Mouse (Mus musculus) heart, embryonic 14.5 days (tissue): ENCODE measurements around the gene Mrln. TPM values are rescaled to one million over a fixed set of nuclear protein-coding genes. Genes with fewer than 3 reads are reported as not detected.

Experiments
- ATAC-seq: fragments of 200-750 bp; cut with Nextera tagmentation; 2 replicates; pipeline ENCODE4 v1.8.0; 2017; ENCODE audit warnings: low read depth, moderate TSS enrichment; ENCODE audit not compliant: insufficient number of reproducible peaks, insufficient read depth, low FRiP score
- H3K27ac ChIP-seq, 2 experiments: fragments of 200-500 bp in 1 of 2; fragments of 300-500 bp in 1 of 2; sonication (generic) in 1 of 2; replicated peaks in 1 of 2; 2 replicates each; pipeline ENCODE4 v1.5.1; 2012 to 2014; ENCODE audit warnings: low read depth in 2 of 2, low read length in 2 of 2, control low read depth in 1 of 2, mild to moderate bottlenecking in 1 of 2, mixed read lengths in 1 of 2; ENCODE audit not compliant: control insufficient read depth in 1 of 2, insufficient read depth in 1 of 2
- H3K27me3 ChIP-seq: fragments of 300-500 bp; sonication (generic); 2 replicates; pipeline ENCODE4 v1.6.1; 2014; ENCODE audit warnings: mild to moderate bottlenecking, low read length, control low read depth; ENCODE audit not compliant: control insufficient read depth, insufficient read depth
- H3K36me3 ChIP-seq: fragments of 300-500 bp; sonication (generic); 2 replicates; pipeline ENCODE4 v1.6.1; 2014; ENCODE audit warnings: mild to moderate bottlenecking, control low read depth, low read length, mixed read lengths; ENCODE audit not compliant: control insufficient read depth, insufficient read depth
- H3K4me1 ChIP-seq, 2 experiments: fragments of 200-500 bp in 1 of 2; fragments of 300-500 bp in 1 of 2; sonication (generic) in 1 of 2; 2 replicates each; pipeline ENCODE4 v1.6.1; 2012 to 2014; ENCODE audit warnings: low read length in 2 of 2, control low read depth in 1 of 2, mixed read lengths in 1 of 2; ENCODE audit not compliant: control insufficient read depth in 2 of 2, insufficient read depth in 2 of 2
- H3K4me2 ChIP-seq: fragments of 300-500 bp; sonication (generic); 2 replicates; pipeline ENCODE4 v1.6.1; 2014; ENCODE audit warnings: mild to moderate bottlenecking, low read length
- H3K4me3 ChIP-seq, 2 experiments: fragments of 200-500 bp in 1 of 2; fragments of 300-500 bp in 1 of 2; sonication (generic) in 1 of 2; 2 replicates each; pipeline ENCODE4 v1.5.1; 2012 to 2014; ENCODE audit warnings: low read length in 2 of 2, mild to moderate bottlenecking in 2 of 2, control low read depth in 1 of 2, low read depth in 1 of 2, moderate library complexity in 1 of 2; ENCODE audit not compliant: control insufficient read depth in 1 of 2, insufficient read depth in 1 of 2
- H3K9ac ChIP-seq: fragments of 300-500 bp; sonication (generic); 2 replicates; pipeline ENCODE4 v1.6.1; 2014; ENCODE audit warnings: mild to moderate bottlenecking, low read length
- H3K9me3 ChIP-seq: fragments of 300-500 bp; sonication (generic); 2 replicates; pipeline ENCODE4 v1.6.1; 2016; ENCODE audit warnings: low read length, control low read depth; ENCODE audit not compliant: control insufficient read depth
- WGBS: fragments of 180-500 bp; shearing (Covaris S2); extraction: QIAGEN DNeasy Blood & Tissue Kit; methylation state at CpG from one replicate; pipeline ENCODE4 v1.1.7; 2014; 5-methylcytosine and 5-hydroxymethylcytosine counted together
- polyA plus RNA-seq: library from polyadenylated mRNA; unstranded; fragments of >200 nt; fragmentation: Nextera tagmentation; extraction: Ambion mirVana; gene quantifications from 2 replicates; pipeline ENCODE4 v1.2.1, GENCODE M21; 2014

The Mrln gene
- polyA plus RNA-seq, 1 experiment from 2014 or later = 0.92 TPM

DNA sequence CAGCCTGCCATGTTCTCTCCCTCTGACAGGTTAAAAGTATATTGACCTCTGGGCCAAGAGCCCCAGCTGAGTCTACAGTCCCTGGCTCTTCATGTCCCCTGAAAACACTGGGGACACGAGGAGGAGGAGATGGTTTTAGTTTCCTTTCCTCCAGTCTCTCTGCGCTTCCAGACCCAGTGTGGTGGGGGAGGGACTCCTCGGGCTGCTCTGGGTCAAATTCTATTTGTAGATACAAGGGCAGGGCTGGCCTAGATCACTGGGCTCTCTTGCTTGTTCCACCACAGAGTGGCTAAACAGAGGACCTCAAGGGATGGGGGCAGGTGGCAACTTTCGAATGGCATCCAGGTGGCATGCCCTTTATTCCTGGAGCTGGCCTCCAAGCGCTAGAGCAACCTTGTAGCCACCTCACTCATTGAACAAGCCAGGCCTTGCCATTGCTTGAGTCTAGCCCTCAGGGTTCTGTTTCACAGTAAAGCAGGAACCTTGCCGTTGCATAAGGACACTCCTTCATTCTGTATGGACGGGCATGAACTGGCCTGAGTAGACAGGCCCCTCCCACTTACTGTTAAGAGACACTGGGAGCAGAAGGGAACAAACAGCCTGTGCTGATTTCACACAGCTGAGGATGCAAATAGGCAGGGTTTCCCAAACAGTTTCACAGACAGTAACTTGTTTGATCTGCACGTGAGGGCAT lies 38.4 kb downstream of the Mrln start:
- peaks cover 20% of the 10 kb centered on the region for H3K27me3 ChIP-seq
- peaks cover 3 to 6% of the 10 kb centered on the region in 2 experiments; a peak in 2 of 4 replicates for H3K4me1 ChIP-seq
- H3K36me3 ChIP-seq = no peaks in the 10 kb centered on the region
- ATAC-seq = no peak
- H3K27ac ChIP-seq = no peak overlapping the region
- H3K9ac ChIP-seq = no peak overlapping the region
- H3K4me2 ChIP-seq = no peak overlapping the region
- H3K9me3 ChIP-seq = no peaks in the 10 kb centered on the region
- H3K4me3 ChIP-seq = no peak overlapping the region
- WGBS = 41% methylated on average over 8 of the region's 8 CpGs

DNA sequence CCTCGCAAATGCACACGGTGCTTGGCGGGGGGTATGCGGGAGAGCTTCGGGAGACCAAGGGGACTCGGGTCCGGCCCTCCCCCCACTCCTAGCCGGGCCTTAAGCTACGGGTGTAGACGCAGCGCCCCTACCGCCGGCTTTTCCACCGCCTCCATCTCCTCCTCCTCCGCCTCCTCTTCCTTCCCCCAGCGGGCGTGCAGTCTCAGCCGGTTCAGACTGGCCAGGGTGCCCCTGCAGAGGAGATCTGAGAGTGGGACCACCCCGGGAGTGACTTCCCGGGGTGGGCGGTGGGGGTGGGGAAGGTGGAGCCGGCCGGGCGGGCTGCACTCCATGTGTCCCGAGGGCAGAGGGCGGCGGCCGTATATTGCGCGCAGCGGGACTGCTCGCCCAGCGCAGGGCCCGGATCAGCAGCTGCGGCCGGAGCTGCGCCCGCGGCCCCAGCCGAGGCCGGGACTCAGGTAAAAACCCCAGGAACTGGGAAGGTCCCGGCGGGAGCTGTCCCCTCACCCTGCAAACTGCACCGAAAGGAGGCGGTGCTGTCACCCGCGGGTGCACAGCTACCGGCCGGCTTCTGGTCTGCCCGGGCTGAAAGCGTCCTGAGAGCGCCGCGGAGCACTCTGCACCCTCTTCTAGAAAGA lies 40.6 kb downstream of the Mrln start, which contains the start of gene Slc16a9:
Gene Slc16a9 (plus strand): TSS at position 180 of the 638 bp plus-strand sequence.
- peak within 1 kb of the TSS; percentile 73 for H3K9ac ChIP-seq
- peaks cover 3 to 6% of the 10 kb centered on the region in 2 experiments; a peak in 2 of 4 replicates for H3K4me1 ChIP-seq
- H3K36me3 ChIP-seq = no peaks in the 10 kb centered on the region
- H3K27me3 ChIP-seq = peaks cover 23% of the 10 kb centered on the region
- H3K27ac ChIP-seq = no peak within 1 kb of the TSS
- no peaks in the 10 kb centered on the region for H3K9me3 ChIP-seq
- peak; percentile 75 for ATAC-seq
- H3K4me2 ChIP-seq = peak within 1 kb of the TSS; percentile 99
- under 1% methylated on average over 48 of the region's 54 CpGs for WGBS
- peak within 1 kb of the TSS; percentile 67 to 72 for H3K4me3 ChIP-seq

DNA sequence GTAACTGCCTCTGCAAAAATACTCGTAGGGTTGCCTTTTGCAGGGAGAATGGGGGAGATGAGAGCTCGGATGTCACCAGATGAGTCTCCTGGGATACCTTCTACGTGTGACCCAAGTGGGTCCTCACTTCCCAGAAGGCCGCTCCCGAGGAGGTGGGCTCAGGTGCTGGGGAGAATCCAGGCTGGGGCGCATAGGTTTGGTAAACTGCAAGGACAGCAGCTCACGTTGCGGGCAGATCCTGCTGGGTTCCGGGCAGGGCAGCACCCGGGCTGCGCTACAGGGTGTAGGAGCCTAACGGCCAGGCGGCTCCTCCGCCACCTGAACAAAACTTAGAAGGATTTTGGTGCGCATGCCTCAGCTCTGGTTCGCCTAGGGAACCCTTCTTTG lies 41.1 kb downstream of the Mrln start:
- H3K27ac ChIP-seq = no peak overlapping the region
- H3K9ac ChIP-seq = peak overlapping the region; percentile 73
- H3K9me3 ChIP-seq = no peaks in the 10 kb centered on the region
- H3K27me3 ChIP-seq = peaks cover 23% of the 10 kb centered on the region
- H3K4me2 ChIP-seq = peak overlapping the region; percentile 99
- no peak for ATAC-seq
- WGBS = 1% methylated on average over 16 of the region's 16 CpGs
- H3K4me1 ChIP-seq = peaks cover 3 to 6% of the 10 kb centered on the region in 2 experiments; a peak in 2 of 4 replicates
- H3K36me3 ChIP-seq = no peaks in the 10 kb centered on the region
- peak overlapping the region; percentile 67 to 72 for H3K4me3 ChIP-seq

DNA sequence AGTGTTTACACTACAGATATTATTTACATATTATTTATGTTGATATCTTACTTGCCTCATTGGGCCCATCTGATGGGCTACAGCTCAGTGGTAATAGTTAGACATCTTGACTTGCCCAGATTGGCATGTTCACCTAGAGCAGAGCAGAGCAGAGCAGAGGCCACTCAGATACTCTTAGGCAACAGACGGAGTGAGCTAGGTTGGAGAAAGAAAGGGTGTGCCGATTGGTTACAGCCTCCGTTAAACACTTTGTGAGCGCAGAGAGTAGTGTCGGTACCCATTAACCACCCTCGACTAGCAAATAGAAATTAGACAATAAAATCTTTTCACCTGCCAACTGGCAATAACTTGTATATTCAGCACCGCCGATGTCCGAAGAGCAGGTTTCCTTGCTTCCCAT lies 41.6 kb downstream of the Mrln start:
- Histone ChIP-seq H3K27me3 (peaks cover 23% of the 10 kb centered on the region), H3K4me2 (peak overlapping the region; percentile 99), H3K9me3 (no peaks in the 10 kb centered on the region), H3K4me3 (peak overlapping the region in 1 of 2 experiments; percentile 72; a peak in 3 of 4 replicates), H3K9ac (no peak overlapping the region), H3K4me1 (peaks cover 3 to 6% of the 10 kb centered on the region in 2 experiments; a peak in 2 of 4 replicates), H3K36me3 (no peaks in the 10 kb centered on the region), H3K27ac (no peak overlapping the region)
- 38% methylated on average over 9 of the region's 9 CpGs for WGBS
- ATAC-seq = no peak

DNA sequence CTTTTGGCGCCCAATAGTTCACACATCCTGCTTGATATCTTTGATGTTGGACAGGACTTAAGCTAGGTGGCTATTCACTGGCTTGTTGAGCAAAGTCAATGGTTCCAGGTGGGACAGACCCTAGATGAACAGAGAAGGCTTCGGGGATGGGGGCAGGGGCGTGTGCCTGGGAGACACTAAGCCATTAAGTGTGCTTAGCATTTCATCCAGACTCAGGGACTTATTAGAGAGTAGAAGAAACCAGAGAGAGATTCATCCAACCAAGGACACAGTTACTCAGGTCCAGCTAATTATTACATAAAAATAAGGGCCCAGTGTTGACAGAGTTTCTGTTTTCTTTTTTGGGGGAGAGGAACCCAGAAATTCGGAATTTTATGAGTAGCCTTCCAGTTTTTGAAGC lies 45.9 kb downstream of the Mrln start:
- WGBS = 70% methylated on average over 4 of the region's 4 CpGs
- H3K9ac ChIP-seq = no peak overlapping the region
- H3K4me3 ChIP-seq = no peak overlapping the region
- H3K36me3 ChIP-seq = no peaks in the 10 kb centered on the region
- H3K27me3 ChIP-seq = peaks cover 13% of the 10 kb centered on the region; the same call in 1 of the 2 replicates
- H3K4me2 ChIP-seq = no peak overlapping the region
- no peak for ATAC-seq
- peaks cover 0 to 6% of the 10 kb centered on the region in 2 experiments; a peak in 1 of 4 replicates for H3K4me1 ChIP-seq
- no peaks in the 10 kb centered on the region for H3K9me3 ChIP-seq
- H3K27ac ChIP-seq = no peak overlapping the region

DNA sequence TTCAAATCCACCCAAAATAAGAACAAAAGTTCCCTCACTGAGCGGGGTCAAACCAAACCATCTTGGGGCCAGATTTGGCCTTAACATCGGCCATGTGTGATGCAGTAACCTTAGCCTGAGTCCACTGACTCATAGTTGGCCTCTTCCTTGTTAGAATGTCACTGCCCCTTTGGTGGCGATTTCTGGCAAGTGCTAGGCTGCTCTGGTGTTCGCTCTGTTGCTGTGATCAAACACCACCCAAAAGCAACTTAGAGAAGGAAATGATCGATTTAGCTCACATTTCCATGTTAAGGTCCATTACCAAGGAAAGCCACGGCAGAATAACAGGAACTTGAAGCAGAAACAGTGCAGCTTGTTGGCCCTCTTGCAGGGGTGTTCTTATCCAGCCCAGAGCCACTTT lies 46.3 kb downstream of the Mrln start:
- no peak overlapping the region for H3K4me3 ChIP-seq
- no peak overlapping the region for H3K9ac ChIP-seq
- H3K36me3 ChIP-seq = no peaks in the 10 kb centered on the region
- ATAC-seq = no peak
- 72% methylated on average over 6 of the region's 6 CpGs for WGBS
- H3K27me3 ChIP-seq = peaks cover 13% of the 10 kb centered on the region; the same call in 1 of the 2 replicates
- no peaks in the 10 kb centered on the region for H3K9me3 ChIP-seq
- peaks cover 0 to 4% of the 10 kb centered on the region in 2 experiments; a peak in 1 of 4 replicates for H3K4me1 ChIP-seq
- no peak overlapping the region for H3K27ac ChIP-seq
- no peak overlapping the region for H3K4me2 ChIP-seq

DNA sequence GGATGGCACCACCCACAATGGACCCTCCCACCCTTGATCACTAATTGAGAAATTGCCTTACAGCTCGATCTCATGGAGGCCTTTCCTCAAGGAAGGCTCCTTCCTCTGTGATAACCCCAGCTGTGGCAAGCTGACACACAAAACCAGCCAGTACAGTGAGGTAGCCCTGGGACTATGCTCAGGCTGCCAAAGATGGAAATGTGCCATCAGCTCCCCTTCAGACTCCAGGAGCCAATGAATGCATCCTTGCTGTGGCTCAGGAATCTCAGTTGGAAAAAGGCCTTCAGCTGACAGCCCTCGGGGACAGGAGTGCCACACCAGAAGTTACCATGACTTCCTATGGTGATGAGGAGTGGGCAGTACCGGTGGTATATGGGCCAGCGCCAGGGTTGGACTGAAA lies 50.2 kb downstream of the Mrln start:
- no peak overlapping the region for H3K4me3 ChIP-seq
- H3K4me2 ChIP-seq = no peak overlapping the region
- H3K9ac ChIP-seq = no peak overlapping the region
- no peak for ATAC-seq
- H3K9me3 ChIP-seq = no peaks in the 10 kb centered on the region
- 54% methylated on average over 4 of the region's 4 CpGs for WGBS
- no peaks in the 10 kb centered on the region for H3K36me3 ChIP-seq
- H3K27me3 ChIP-seq = no peaks in the 10 kb centered on the region
- H3K4me1 ChIP-seq = no peaks in the 10 kb centered on the region
- no peak overlapping the region for H3K27ac ChIP-seq
